Mouse (Mus musculus) hindbrain, embryonic 14.5 days (tissue): ENCODE measurements around the gene 1810055G02Rik. TPM values are rescaled to one million over a fixed set of nuclear protein-coding genes. Genes with fewer than 3 reads are reported as not detected.
A peak's percentile ranks its signal among the peaks of the same experiment; 100 is the strongest.

ENCODE experiments used
- ATAC-seq: fragments of 200-750 bp; cut with Nextera tagmentation; 2 replicates; pipeline ENCODE4 v1.8.0; 2017; ENCODE audit warnings: moderate number of reproducible peaks, mild to moderate bottlenecking, moderate TSS enrichment, moderate library complexity; ENCODE audit not compliant: low FRiP score
- DNase-seq: peaks from one replicate; pipeline ENCODE4 v3.0.0-alpha.2; 2015; ENCODE audit warnings: low spot score
- H3K27ac ChIP-seq: fragments of 300-500 bp; sonication (generic); 2 replicates; pipeline ENCODE4 v1.5.1; 2014; ENCODE audit warnings: mild to moderate bottlenecking, moderate library complexity
- H3K27me3 ChIP-seq: fragments of 300-500 bp; sonication (generic); 2 replicates; pipeline ENCODE4 v1.6.1; 2014; ENCODE audit warnings: mild to moderate bottlenecking, low read length, mixed read lengths; ENCODE audit not compliant: control insufficient read depth, insufficient read depth
- H3K36me3 ChIP-seq: fragments of 300-500 bp; sonication (generic); replicated peaks from 2 replicates; pipeline ENCODE4 v1.6.1; 2014; ENCODE audit not compliant: control insufficient read depth, insufficient read depth
- H3K4me1 ChIP-seq: fragments of 300-500 bp; sonication (generic); replicated peaks from 2 replicates; pipeline ENCODE4 v1.6.1; 2014; ENCODE audit warnings: antibody characterized with exemption, low read length, mixed read lengths; ENCODE audit not compliant: control insufficient read depth, insufficient read depth
- H3K4me2 ChIP-seq: fragments of 300-500 bp; sonication (generic); replicated peaks from 2 replicates; pipeline ENCODE4 v1.6.1; 2014; ENCODE audit warnings: mild to moderate bottlenecking, moderate library complexity
- H3K4me3 ChIP-seq: fragments of 300-500 bp; sonication (generic); replicated peaks from 2 replicates; pipeline ENCODE4 v1.5.1; 2014; ENCODE audit warnings: mild to moderate bottlenecking, low read length
- H3K9ac ChIP-seq: fragments of 300-500 bp; sonication (generic); 2 replicates; pipeline ENCODE4 v1.6.1; 2014
- H3K9me3 ChIP-seq: fragments of 300-500 bp; sonication (generic); 2 replicates; pipeline ENCODE4 v1.6.1; 2016; ENCODE audit warnings: low read length; ENCODE audit not compliant: control insufficient read depth
- WGBS: fragments of 180-500 bp; shearing (Covaris S2); extraction: QIAGEN DNeasy Blood & Tissue Kit; methylation state at CpG from one replicate; pipeline ENCODE4 v1.1.7; 2014; 5-methylcytosine and 5-hydroxymethylcytosine counted together
- polyA plus RNA-seq: library from polyadenylated mRNA; unstranded; fragments of >200 nt; fragmentation: Nextera tagmentation; extraction: Ambion mirVana; gene quantifications from 2 replicates; pipeline ENCODE4 v1.2.1, GENCODE M21; 2014

The 1810055G02Rik gene
- polyA plus RNA-seq: 34.0 and 38.1 TPM in 2 replicates

DNA sequence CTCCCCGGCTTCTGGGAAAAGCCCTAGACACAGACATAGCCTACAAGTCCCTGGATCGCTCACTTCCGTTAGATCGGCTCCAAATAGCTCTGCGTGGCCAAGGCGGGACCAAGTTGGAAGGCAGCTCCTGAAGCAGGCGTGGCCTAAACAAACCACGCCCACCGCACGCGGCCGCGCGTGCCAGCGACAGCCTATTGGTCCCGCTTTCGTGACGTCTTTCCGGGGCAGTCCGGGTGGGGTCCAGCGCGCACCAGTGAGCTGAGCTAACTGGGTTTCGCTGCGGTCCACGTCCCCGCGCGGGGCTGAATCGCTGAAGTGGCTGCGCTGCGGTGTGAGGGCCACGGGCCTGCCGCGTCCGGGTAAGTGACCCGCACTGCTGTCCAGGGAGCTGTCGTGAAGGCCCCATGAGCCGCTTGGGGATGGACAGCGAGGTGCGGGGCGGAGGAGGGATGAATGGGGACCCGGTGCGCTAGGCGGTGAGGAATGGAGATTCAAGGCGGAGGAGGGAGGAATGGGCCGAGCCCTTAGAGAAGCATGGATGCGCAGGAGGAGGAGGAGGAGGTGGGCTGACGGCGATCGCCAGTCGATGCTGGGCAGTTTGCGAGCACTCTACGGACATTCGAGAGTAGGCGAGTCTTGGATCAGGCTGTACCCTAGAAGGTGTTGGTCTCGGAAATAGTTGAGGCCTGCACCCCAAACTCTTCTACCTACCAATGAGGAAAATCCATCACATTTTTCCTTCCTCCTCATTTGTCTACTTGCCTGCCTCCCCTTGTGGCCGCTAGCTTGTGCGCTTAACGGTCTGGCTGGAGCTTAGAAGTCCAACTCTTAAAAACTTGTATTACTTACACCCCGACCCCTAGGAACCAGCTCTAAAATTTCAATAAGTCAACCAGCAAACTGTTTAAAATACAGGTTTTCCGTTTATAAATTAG is at the start of gene 1810055G02Rik:
Gene 1810055G02Rik, plus strand, starts transcription at position 216 of the 935 bp plus-strand sequence.
- peak within 1 kb of the TSS; percentile 86 for H3K27ac ChIP-seq
- H3K4me1 ChIP-seq: peaks cover 25% of the 10 kb centered on the region
- peak; percentile 98 for DNase-seq
- H3K4me3 ChIP-seq: peak within 1 kb of the TSS; percentile 59
- peak within 1 kb of the TSS; percentile 77 for H3K9ac ChIP-seq
- no peaks in the 10 kb centered on the region for H3K9me3 ChIP-seq
- H3K4me2 ChIP-seq: peak within 1 kb of the TSS; percentile 52
- no peaks in the 10 kb centered on the region for H3K27me3 ChIP-seq
- peaks cover 6% of the 10 kb centered on the region; the same call in 1 of the 2 replicates for H3K36me3 ChIP-seq
- WGBS: under 1% methylated on average over 61 of the region's 61 CpGs
- peak; percentile 97 for ATAC-seq

DNA sequence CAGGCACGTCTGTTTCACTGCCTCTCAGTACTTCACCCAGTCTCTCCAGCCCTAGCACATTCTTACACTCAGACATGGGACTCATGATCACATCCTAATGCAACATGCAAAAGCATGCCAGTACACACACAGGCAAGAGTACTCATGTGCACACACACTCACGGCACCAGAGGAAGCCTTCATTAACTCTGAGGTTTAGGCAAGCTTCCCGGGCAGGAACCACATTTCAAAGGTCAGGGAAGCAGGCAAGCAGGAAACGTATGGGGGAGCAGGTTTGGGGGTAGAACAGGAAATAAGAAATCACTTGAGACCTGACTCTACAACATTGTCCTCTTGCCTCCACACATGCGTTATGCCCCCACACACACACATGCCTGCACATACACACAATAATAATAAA is 42.6 kb upstream of the 1810055G02Rik start:
- no peaks in the 10 kb centered on the region for H3K4me1 ChIP-seq
- no peaks in the 10 kb centered on the region for H3K36me3 ChIP-seq
- no peak for ATAC-seq
- no peaks in the 10 kb centered on the region for H3K9me3 ChIP-seq
- H3K27me3 ChIP-seq: no peaks in the 10 kb centered on the region
- 71% methylated on average over 5 of the region's 5 CpGs for WGBS
- H3K4me3 ChIP-seq: no peak overlapping the region
- H3K9ac ChIP-seq: no peak overlapping the region
- DNase-seq: no peak
- no peak overlapping the region for H3K4me2 ChIP-seq
- H3K27ac ChIP-seq: no peak overlapping the region

DNA sequence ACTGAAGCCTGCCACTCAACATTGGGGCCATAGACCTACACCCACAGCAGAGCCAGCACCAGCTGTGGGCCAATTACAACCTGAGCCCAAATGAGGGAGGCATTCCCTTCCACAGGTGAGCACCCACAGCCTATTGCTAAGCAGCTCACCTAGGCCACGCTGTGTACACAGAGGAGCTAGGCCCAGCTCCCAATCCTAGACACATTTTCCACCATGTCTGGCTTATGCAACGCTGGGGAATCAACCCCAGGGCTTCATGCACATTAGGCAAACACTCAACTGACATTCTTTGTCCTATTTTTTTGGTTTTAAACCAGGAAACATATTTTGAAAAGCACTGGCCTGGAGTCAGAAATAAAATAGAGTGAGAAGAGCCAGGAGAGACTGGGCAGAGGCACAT is 41.5 kb upstream of the 1810055G02Rik start:
- H3K4me2 ChIP-seq: no peak overlapping the region
- no peak overlapping the region for H3K9ac ChIP-seq
- H3K4me1 ChIP-seq: no peaks in the 10 kb centered on the region
- H3K27ac ChIP-seq: no peak overlapping the region
- no peaks in the 10 kb centered on the region for H3K27me3 ChIP-seq
- H3K36me3 ChIP-seq: no peaks in the 10 kb centered on the region
- WGBS: 89% methylated on average over 2 of the region's 2 CpGs
- DNase-seq: no peak
- ATAC-seq: no peak
- H3K9me3 ChIP-seq: no peaks in the 10 kb centered on the region
- H3K4me3 ChIP-seq: no peak overlapping the region

DNA sequence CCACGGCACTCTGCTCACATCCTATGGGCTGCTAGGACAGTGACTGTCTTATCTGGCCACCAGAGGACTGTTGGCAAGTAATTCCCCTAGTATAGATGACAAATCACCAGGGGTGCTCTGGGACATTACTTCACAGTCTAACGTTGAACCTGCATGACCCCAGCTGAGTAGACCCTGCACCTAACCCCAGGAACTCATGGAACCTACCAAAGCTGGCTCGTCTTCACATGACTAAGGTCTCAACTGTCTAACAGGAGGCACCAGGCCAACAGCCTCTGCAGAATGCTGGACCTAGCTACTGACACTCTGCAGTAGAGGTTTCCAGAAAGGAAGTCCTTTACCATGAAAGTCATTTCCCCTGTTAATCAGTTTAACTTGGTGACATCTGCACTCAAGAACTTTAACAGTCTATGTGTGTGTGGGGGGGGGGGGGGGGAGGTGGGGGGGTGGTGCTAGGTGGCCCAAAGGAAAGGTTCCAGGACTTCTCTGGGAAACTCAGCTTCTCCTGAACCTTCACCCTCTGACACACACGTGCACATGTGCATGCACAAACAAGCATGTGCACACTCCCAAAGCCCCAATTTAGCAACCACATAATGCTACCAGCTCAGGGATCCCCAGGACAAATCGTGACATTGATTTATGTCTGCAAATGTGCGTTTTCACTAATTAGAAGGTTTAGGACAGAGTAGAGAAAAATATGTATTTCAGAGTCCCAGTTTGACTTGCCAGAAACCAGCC is 40.8 kb upstream of the 1810055G02Rik start:
- no peak overlapping the region for H3K27ac ChIP-seq
- H3K9me3 ChIP-seq: no peaks in the 10 kb centered on the region
- H3K4me1 ChIP-seq: no peaks in the 10 kb centered on the region
- no peaks in the 10 kb centered on the region for H3K27me3 ChIP-seq
- H3K9ac ChIP-seq: no peak overlapping the region
- 83% methylated on average over 6 of the region's 6 CpGs for WGBS
- H3K4me2 ChIP-seq: no peak overlapping the region
- DNase-seq (no peak), ATAC-seq (no peak)
- no peak overlapping the region for H3K4me3 ChIP-seq
- H3K36me3 ChIP-seq: no peaks in the 10 kb centered on the region

DNA sequence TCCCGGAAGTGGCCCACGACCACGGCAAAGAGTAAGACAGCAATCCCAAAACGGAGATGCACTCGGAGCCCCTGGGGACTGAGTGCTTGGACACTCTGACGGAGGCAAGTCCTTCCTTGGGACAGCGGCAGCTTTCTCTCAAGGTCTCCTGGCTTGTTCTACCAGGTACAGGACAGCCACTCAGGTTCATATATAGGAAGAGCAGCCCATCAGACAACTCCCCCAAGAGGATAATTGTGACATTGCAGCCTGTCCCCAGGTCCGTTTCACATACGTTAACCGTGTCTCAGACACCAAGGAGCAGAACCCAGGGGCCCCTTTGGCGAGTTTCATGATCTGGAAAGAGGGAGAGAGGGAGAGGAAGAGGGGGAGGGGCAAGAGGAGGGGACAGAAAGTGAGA is 40.1 kb upstream of the 1810055G02Rik start:
- H3K9ac ChIP-seq: no peak overlapping the region
- WGBS: 75% methylated on average over 11 of the region's 11 CpGs
- H3K27me3 ChIP-seq: no peaks in the 10 kb centered on the region
- no peaks in the 10 kb centered on the region for H3K9me3 ChIP-seq
- H3K4me2 ChIP-seq: no peak overlapping the region
- no peaks in the 10 kb centered on the region for H3K4me1 ChIP-seq
- no peak for DNase-seq
- no peak for ATAC-seq
- H3K27ac ChIP-seq: no peak overlapping the region
- no peaks in the 10 kb centered on the region for H3K36me3 ChIP-seq
- no peak overlapping the region for H3K4me3 ChIP-seq

DNA sequence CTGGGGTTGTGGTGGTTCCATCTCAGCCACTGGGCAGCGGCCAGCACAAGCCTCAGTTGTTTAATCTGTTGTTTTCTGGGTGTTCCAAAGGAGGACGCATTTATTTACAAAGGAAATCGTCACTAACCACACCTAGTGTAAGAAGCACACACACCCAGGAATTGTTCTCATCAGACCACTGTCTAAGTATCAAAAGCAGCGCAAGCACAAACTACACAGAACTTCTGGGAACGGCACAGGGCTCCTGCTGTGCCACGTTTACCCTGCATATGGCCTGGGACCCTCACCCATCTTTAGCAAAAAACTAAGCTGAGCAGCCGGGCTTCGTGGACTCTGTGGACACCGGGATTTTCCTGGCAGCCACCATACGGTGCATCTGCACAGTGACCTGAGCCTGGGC is 39.5 kb upstream of the 1810055G02Rik start:
- Histone ChIP-seq H3K27ac (no peak overlapping the region), H3K4me1 (no peaks in the 10 kb centered on the region), H3K4me2 (no peak overlapping the region), H3K36me3 (no peaks in the 10 kb centered on the region), H3K9ac (no peak overlapping the region), H3K9me3 (no peaks in the 10 kb centered on the region), H3K27me3 (no peaks in the 10 kb centered on the region), H3K4me3 (no peak overlapping the region)
- 88% methylated on average over 10 of the region's 10 CpGs for WGBS
- DNase-seq (no peak), ATAC-seq (no peak)

DNA sequence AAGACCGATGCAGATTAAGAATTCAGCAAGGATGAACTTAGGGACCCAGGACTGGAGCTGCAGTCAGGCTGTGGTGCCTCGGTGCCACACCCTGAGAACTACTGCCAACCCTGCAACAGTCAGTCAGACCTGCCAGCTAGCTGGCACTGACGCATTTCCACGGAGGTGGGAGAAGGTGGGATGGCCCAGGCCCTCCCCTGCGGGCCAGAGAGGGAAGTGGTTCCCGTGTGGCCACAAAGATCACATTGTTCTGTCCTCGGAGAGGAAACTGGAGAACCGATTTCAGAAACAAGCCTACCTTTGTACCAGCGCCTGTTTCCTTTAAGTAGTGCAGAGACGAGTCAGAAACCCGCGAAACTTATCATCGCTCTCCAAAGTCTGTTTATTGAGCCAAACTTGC is 39.0 kb upstream of the 1810055G02Rik start:
- Histone ChIP-seq H3K4me3 (no peak overlapping the region), H3K36me3 (no peaks in the 10 kb centered on the region), H3K27me3 (no peaks in the 10 kb centered on the region), H3K9me3 (no peaks in the 10 kb centered on the region), H3K9ac (no peak overlapping the region), H3K27ac (no peak overlapping the region), H3K4me1 (no peaks in the 10 kb centered on the region), H3K4me2 (no peak overlapping the region)
- DNase-seq (no peak), ATAC-seq (no peak)
- 64% methylated on average over 13 of the region's 13 CpGs for WGBS

DNA sequence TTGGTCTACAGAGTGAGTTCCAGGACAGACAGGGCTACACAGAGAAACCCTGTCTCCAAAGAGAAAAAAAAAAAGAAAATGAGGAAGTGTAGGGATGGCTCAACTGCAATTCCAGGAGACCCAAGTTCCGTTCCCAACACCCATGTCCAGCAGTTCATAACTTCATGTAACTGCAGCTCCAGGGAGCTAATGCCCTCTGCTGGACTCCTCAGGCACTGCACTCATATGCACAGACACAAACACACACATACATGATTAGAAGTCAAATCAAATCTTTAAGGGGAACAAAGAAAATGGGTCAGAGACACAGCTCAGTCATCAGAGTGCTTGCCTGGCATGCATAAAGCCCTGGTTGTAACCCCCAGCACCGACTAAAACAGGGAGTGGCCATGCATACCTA is 34.9 kb upstream of the 1810055G02Rik start:
- WGBS: 98% methylated on average over 2 of the region's 2 CpGs
- Histone ChIP-seq H3K4me3 (no peak overlapping the region), H3K4me2 (no peak overlapping the region), H3K27me3 (no peaks in the 10 kb centered on the region), H3K9ac (no peak overlapping the region), H3K9me3 (no peaks in the 10 kb centered on the region), H3K27ac (no peak overlapping the region), H3K36me3 (no peaks in the 10 kb centered on the region), H3K4me1 (no peaks in the 10 kb centered on the region)
- ATAC-seq (no peak), DNase-seq (no peak)

DNA sequence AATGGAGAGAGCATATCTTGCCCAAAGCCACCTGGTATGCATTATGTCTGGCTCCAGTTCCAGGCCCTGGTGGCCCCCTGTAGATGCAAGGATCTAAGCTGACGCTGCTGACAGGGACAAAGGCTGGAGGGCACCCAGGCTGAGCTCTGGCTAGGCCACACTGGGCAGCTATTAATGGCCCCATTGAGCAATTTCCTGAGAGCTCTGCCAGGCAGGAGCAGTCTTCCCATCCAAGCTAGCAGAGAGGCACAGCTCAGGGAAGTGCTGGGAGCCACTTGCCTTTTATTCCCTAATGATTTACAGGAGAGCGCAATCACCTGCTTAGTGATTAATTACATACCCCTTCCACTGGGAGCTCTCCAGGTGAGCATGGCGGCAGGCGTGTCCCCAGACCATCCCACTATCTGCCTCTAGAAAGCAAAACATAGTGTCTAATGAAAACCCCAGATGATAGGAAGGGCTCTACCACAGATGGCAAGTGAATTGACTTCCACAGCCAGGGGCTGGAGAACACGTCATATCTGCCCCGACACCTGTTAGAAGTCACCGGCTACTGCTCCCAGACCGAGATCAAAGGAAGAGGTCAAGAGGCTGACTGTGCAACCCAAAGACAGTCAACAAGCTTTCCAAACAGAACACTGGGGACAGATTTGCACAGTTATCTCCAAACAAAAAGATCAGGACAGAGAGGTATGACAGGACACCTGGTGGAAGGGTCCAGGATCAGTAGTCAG is 33.8 kb upstream of the 1810055G02Rik start:
- Histone ChIP-seq H3K9me3 (no peaks in the 10 kb centered on the region), H3K4me2 (no peak overlapping the region), H3K9ac (no peak overlapping the region), H3K4me3 (no peak overlapping the region), H3K36me3 (no peaks in the 10 kb centered on the region), H3K27me3 (no peaks in the 10 kb centered on the region), H3K27ac (no peak overlapping the region), H3K4me1 (no peaks in the 10 kb centered on the region)
- WGBS: 89% methylated on average over 8 of the region's 8 CpGs
- ATAC-seq (no peak), DNase-seq (no peak)
